Mouse (Mus musculus): ENCODE data around the gene Pml. TPM values are rescaled to one million over a fixed set of nuclear protein-coding genes. Genes with fewer than 3 reads are reported as not detected.

Gene Pml
- polyA plus RNA-seq, 1 experiment from 2014 or later: 28.3 TPM

DNA sequence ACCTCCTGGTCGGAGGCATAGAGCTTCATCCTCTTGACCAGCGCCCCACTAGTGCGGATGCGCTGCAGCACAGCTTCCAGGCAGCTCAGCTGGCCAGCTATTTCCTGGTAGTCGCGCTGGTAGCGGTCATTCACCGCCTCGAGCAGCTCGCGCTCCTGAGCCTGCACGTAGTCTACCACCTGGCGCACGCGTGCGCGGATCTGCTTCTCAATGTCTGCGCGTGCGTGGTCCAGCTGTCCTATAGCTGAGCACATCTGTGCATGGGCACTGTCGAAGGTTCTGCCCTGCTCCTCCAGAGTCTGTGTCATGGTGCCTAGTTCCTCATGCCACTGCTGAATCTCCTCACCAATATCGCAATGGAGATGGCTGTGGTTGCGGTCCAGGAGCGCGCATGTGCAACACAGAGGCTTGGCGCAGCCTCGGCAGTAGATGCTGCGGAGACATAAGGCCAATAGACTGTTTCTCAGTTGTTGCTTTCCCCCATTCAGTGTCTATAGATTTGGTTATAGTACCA lies 15.0 kb downstream of the Pml start:
- peaks cover 28% of the 10 kb centered on the region for H3K36me3 ChIP-seq (ENCODE audit: control insufficient read depth, insufficient read depth, low read length)
- no peak overlapping the region for H3K9ac ChIP-seq (ENCODE audit: low read depth, low read length)
- H3K27me3 ChIP-seq (replicated peaks; ENCODE audit: control insufficient read depth, insufficient read depth, low read length): no peaks in the 10 kb centered on the region
- no peak for DNase-seq (ENCODE audit: low spot score)
- no peaks in the 10 kb centered on the region; the same call in 1 of the 2 replicates for H3K4me1 ChIP-seq (replicated peaks; ENCODE audit: control insufficient read depth, insufficient read depth, low read length)
- H3K4me2 ChIP-seq: no peak overlapping the region
- no peak overlapping the region for H3K4me3 ChIP-seq (ENCODE audit: low read depth, low read length)
- no peaks in the 10 kb centered on the region for H3K9me3 ChIP-seq (ENCODE audit: control insufficient read depth, low read length)
- no peak for ATAC-seq (replicated peaks; ENCODE audit: low FRiP score)
- H3K27ac ChIP-seq (ENCODE audit: low read depth, low read length): no peak overlapping the region
- WGBS: 93% methylated on average over 28 of the region's 28 CpGs

DNA sequence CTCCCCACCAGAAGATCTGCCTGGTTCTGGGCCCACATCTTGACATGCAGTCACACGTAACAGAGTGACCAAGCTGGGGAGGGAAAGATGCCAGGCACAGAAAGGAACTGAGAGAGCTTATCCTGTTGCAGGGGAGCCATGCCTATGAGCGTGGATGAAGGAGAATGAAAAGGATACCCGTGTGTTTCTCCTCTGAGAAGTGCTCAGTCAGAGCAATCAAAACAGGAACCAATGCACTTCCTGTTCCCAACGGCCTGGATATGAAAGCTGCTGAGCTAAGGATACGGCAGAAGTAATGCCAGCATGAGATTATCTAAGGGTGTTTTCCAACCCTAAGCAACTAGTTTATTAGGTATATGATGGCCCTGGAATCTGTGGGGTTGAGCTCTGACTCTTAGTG lies 17.2 kb downstream of the Pml start:
- WGBS: 45% methylated on average over 5 of the region's 5 CpGs
- Histone ChIP-seq H3K27ac (ENCODE audit: low read depth, low read length) (0 out of 2 replicates have a peak overlapping the region, but pooled peaks have one; percentile 50), H3K9ac (ENCODE audit: low read depth, low read length) (no peak overlapping the region), H3K36me3 (ENCODE audit: control insufficient read depth, insufficient read depth, low read length) (peaks cover 49% of the 10 kb centered on the region), H3K4me2 (no peak overlapping the region), H3K9me3 (ENCODE audit: control insufficient read depth, low read length) (no peaks in the 10 kb centered on the region), H3K4me3 (ENCODE audit: low read depth, low read length) (no peak overlapping the region), H3K27me3 (replicated peaks; ENCODE audit: control insufficient read depth, insufficient read depth, low read length) (no peaks in the 10 kb centered on the region), H3K4me1 (replicated peaks; ENCODE audit: control insufficient read depth, insufficient read depth, low read length) (no peaks in the 10 kb centered on the region; the same call in 1 of the 2 replicates)
- ATAC-seq (replicated peaks; ENCODE audit: low FRiP score): no peak; the same call in 1 of the 2 replicates
- no peak for DNase-seq (ENCODE audit: low spot score)

GRCm38 (mm10) chr9:58231746-58232145 lies 17.8 kb downstream of the Pml start:
- H3K36me3 ChIP-seq (ENCODE audit: control insufficient read depth, insufficient read depth, low read length): peaks cover 49% of the 10 kb centered on the region
- H3K4me3 ChIP-seq (ENCODE audit: low read depth, low read length): no peak overlapping the region
- H3K9ac ChIP-seq (ENCODE audit: low read depth, low read length): no peak overlapping the region
- no peaks in the 10 kb centered on the region for H3K9me3 ChIP-seq (ENCODE audit: control insufficient read depth, low read length)
- ATAC-seq (replicated peaks; ENCODE audit: low FRiP score): no peak
- no peak overlapping the region for H3K4me2 ChIP-seq
- no peak overlapping the region for H3K27ac ChIP-seq (ENCODE audit: low read depth, low read length)
- H3K27me3 ChIP-seq (replicated peaks; ENCODE audit: control insufficient read depth, insufficient read depth, low read length): no peaks in the 10 kb centered on the region
- no peaks in the 10 kb centered on the region; the same call in 1 of the 2 replicates for H3K4me1 ChIP-seq (replicated peaks; ENCODE audit: control insufficient read depth, insufficient read depth, low read length)
- DNase-seq (ENCODE audit: low spot score): no peak
- 68% methylated on average over 6 of the region's 6 CpGs for WGBS

- peaks cover 4% of the 10 kb centered on the region; the same call in 1 of the 2 replicates for H3K4me1 ChIP-seq (replicated peaks; ENCODE audit: control insufficient read depth, insufficient read depth, low read length)
- WGBS: 89% methylated on average over 9 of the region's 9 CpGs
- DNase-seq (ENCODE audit: low spot score) (no peak), ATAC-seq (replicated peaks; ENCODE audit: low FRiP score) (no peak)
- no peaks in the 10 kb centered on the region for H3K9me3 ChIP-seq (ENCODE audit: control insufficient read depth, low read length)
- H3K27ac ChIP-seq (ENCODE audit: low read depth, low read length): no peak overlapping the region
- H3K4me3 ChIP-seq (ENCODE audit: low read depth, low read length): no peak overlapping the region
- H3K36me3 ChIP-seq (ENCODE audit: control insufficient read depth, insufficient read depth, low read length): peaks cover 44% of the 10 kb centered on the region
- H3K4me2 ChIP-seq: no peak overlapping the region
- no peaks in the 10 kb centered on the region for H3K27me3 ChIP-seq (replicated peaks; ENCODE audit: control insufficient read depth, insufficient read depth, low read length)
- H3K9ac ChIP-seq (ENCODE audit: low read depth, low read length): no peak overlapping the region
Measured at GRCm38 (mm10) chr9:58228777-58229466, 20.7 kb downstream of the Pml start.

DNA sequence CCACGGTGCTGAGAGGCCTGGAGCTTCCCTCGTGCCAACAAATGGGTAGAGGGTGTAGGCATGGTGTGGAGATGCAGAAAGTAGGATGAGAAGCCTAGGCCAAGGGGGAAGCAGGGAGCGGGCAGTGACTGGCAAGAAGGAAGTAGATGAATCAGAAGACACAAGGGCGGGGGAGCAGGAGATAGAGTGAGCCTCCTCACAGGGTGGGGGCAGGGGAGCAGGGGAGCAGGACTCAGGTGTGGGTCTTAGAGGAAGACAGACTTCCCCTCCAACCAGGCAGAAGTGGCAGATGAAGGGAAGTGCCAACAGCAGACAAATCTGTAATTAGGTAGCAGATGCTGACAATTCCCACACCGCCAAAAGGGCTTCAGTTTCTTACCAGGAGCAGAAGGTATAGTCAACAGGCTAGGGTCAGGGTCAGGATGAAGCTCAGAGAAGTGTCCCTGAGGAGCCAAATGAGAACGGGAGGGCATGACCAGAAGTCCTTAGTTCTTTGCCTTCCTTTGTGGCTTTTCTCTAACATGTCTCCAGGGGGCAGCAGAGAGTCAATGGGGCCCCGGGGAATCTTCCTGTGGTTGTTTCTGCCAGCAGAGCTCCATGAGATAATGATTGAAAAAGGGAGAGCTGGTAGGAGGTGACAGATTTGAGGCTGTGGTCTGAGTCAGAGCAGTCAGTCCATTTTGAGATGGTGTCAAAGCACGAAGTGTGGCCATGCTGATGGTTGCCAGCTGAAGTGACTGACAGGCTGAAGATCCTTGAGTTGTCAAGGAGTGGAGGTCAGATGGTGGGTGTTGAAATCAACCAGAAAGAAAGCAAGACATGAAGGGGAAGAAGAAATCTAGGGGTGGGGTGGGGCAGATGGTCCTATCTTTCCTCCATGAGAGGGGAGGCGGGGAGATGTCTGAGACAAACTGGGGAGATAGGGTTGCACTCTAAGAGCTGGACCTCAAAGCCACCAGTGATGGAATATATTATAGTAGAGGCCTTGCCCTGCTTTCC lies 23.4 kb downstream of the Pml start:
- H3K4me3 ChIP-seq (ENCODE audit: low read depth, low read length): no peak overlapping the region
- H3K4me1 ChIP-seq (replicated peaks; ENCODE audit: control insufficient read depth, insufficient read depth, low read length): peaks cover 4% of the 10 kb centered on the region; the same call in 1 of the 2 replicates
- DNase-seq (ENCODE audit: low spot score): peak; percentile 58
- H3K27me3 ChIP-seq (replicated peaks; ENCODE audit: control insufficient read depth, insufficient read depth, low read length): no peaks in the 10 kb centered on the region
- WGBS: 51% methylated on average over 9 of the region's 9 CpGs
- ATAC-seq (replicated peaks; ENCODE audit: low FRiP score): no peak
- peaks cover 46% of the 10 kb centered on the region for H3K36me3 ChIP-seq (ENCODE audit: control insufficient read depth, insufficient read depth, low read length)
- H3K27ac ChIP-seq (ENCODE audit: low read depth, low read length): no peak overlapping the region
- H3K4me2 ChIP-seq: no peak overlapping the region
- no peak overlapping the region for H3K9ac ChIP-seq (ENCODE audit: low read depth, low read length)
- no peaks in the 10 kb centered on the region for H3K9me3 ChIP-seq (ENCODE audit: control insufficient read depth, low read length)

DNA sequence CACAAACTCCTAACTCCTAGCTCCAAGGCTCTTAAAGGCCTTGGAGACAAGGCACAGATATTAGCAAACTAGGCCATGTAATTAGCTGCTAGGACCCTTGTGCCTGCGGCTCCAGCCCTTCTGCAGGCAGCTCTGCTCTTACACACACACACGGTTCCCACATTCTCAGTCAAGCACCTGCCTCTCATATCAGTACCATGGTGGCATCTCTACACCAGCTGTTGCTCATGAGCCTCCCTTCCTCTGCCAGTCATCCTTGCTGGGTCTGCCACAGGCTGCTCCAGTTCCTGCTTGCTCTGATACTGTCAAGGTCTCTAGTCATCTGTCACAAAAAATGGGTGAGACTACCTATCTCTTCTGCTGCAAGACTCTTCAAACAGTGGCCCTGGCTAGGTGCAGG lies 25.2 kb downstream of the Pml start:
- no peak for DNase-seq (ENCODE audit: low spot score)
- H3K4me1 ChIP-seq (replicated peaks; ENCODE audit: control insufficient read depth, insufficient read depth, low read length): peaks cover 4% of the 10 kb centered on the region; the same call in 1 of the 2 replicates
- no peak overlapping the region for H3K9ac ChIP-seq (ENCODE audit: low read depth, low read length)
- peaks cover 35% of the 10 kb centered on the region for H3K36me3 ChIP-seq (ENCODE audit: control insufficient read depth, insufficient read depth, low read length)
- no peak overlapping the region for H3K4me2 ChIP-seq
- ATAC-seq (replicated peaks; ENCODE audit: low FRiP score): no peak
- no peak overlapping the region for H3K27ac ChIP-seq (ENCODE audit: low read depth, low read length)
- WGBS: 86% methylated on average over 2 of the region's 2 CpGs
- H3K4me3 ChIP-seq (ENCODE audit: low read depth, low read length): no peak overlapping the region
- H3K9me3 ChIP-seq (ENCODE audit: control insufficient read depth, low read length): no peaks in the 10 kb centered on the region
- H3K27me3 ChIP-seq (replicated peaks; ENCODE audit: control insufficient read depth, insufficient read depth, low read length): no peaks in the 10 kb centered on the region

- Histone ChIP-seq H3K27ac (ENCODE audit: low read depth, low read length) (no peak overlapping the region), H3K9ac (ENCODE audit: low read depth, low read length) (no peak overlapping the region), H3K4me1 (replicated peaks; ENCODE audit: control insufficient read depth, insufficient read depth, low read length) (no peaks in the 10 kb centered on the region), H3K9me3 (ENCODE audit: control insufficient read depth, low read length) (no peaks in the 10 kb centered on the region), H3K36me3 (ENCODE audit: control insufficient read depth, insufficient read depth, low read length) (peaks cover 11% of the 10 kb centered on the region; the same call in 1 of the 2 replicates), H3K4me2 (no peak overlapping the region), H3K27me3 (replicated peaks; ENCODE audit: control insufficient read depth, insufficient read depth, low read length) (no peaks in the 10 kb centered on the region), H3K4me3 (ENCODE audit: low read depth, low read length) (no peak overlapping the region)
- no peak for ATAC-seq (replicated peaks; ENCODE audit: low FRiP score)
- DNase-seq (ENCODE audit: low spot score): no peak
- 75% methylated on average over 24 of the region's 24 CpGs for WGBS
Measured at GRCm38 (mm10) chr9:58220218-58220903, 29.2 kb downstream of the Pml start.

GRCm38 (mm10) chr9:58218539-58218938 lies 31.0 kb downstream of the Pml start:
- Histone ChIP-seq H3K9me3 (ENCODE audit: control insufficient read depth, low read length) (no peaks in the 10 kb centered on the region), H3K27me3 (replicated peaks; ENCODE audit: control insufficient read depth, insufficient read depth, low read length) (no peaks in the 10 kb centered on the region), H3K4me1 (replicated peaks; ENCODE audit: control insufficient read depth, insufficient read depth, low read length) (peaks cover 16% of the 10 kb centered on the region), H3K4me2 (no peak overlapping the region), H3K9ac (ENCODE audit: low read depth, low read length) (no peak overlapping the region), H3K36me3 (ENCODE audit: control insufficient read depth, insufficient read depth, low read length) (peaks cover 11% of the 10 kb centered on the region; the same call in 1 of the 2 replicates), H3K4me3 (ENCODE audit: low read depth, low read length) (no peak overlapping the region), H3K27ac (ENCODE audit: low read depth, low read length) (no peak overlapping the region)
- ATAC-seq (replicated peaks; ENCODE audit: low FRiP score): no peak
- no peak for DNase-seq (ENCODE audit: low spot score)
- 82% methylated on average over 3 of the region's 3 CpGs for WGBS

Data from liver, embryonic 11.5 days (tissue).